Mouse (Mus musculus) granulocyte monocyte progenitor cell, adult 5-6 weeks (primary cell): ENCODE measurements around the gene Sh3bp5. TPM values are rescaled to one million over a fixed set of nuclear protein-coding genes. Genes with fewer than 3 reads are reported as not detected.
"Not testable (repeated sequence)": the region's sequence is repeated elsewhere in the genome, so short reads cannot be mapped to it uniquely, and the experiment has no call there.

Experiments
- ATAC-seq: replicated peaks from 2 replicates; pipeline ENCODE4 v1.8.0; 2016; ENCODE audit warnings: mild to moderate bottlenecking, moderate TSS enrichment, inconsistent platforms; ENCODE audit not compliant: poor library complexity, severe bottlenecking
- total RNA-seq, 2 experiments: library from RNA; stranded (forward) in 1 of 2; stranded (reverse) in 1 of 2; fragments of 200-712, 200-1000 nt in 1 of 2; fragments of >200 nt in 1 of 2; fragmentation: Nextera tagmentation in 1 of 2; gene quantifications; 2 replicates each; pipeline ENCODE4 v1.2.3; 2014 to 2017

Gene Sh3bp5
- total RNA-seq (2014; fragmentation: Nextera tagmentation), result 5.0 and 6.3 TPM in 2 replicates
- 2.7 and 2.8 TPM in 2 replicates for total RNA-seq (2017)

DNA sequence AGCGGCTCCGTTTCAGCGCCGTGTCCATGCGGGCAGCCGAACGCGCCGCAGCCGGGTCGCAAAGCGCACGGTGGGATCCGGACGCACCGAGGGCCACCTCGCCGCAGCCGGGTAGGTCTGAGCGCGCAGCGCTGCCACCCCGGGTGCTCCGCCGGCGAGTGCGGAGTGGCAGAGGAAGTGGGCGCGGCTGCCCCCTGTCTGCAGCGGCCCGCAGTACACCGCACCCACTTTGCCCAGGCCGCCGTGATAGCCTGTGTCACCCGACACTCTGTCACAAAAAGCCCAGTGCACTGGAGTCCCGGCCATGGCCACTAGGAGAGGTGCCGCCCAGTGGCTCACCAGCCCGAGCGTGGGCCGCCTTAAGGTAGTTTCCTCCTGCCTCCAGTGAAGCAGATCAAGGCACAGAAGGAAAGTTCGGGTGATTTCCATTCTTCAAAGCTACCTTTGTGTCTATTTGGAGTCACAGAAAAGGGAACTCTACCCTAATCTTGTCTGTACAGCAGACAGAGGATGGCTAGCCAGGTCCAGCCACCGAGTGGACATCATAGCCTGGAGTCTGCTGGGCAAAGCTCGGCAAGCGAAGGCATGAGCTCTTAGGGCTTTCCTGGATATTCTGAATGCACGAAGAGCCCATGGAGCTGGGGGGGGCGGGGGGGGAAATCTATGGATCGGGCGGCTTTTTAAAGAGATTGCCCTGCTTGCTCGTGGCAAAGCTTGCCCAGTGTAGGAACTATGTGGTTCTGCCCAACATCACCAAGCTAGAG lies at the start of gene Sh3bp5:
Gene Sh3bp5, minus strand, starts transcription at position 149 of the 764 bp plus-strand sequence.
- ATAC-seq, result peak; percentile 96

DNA sequence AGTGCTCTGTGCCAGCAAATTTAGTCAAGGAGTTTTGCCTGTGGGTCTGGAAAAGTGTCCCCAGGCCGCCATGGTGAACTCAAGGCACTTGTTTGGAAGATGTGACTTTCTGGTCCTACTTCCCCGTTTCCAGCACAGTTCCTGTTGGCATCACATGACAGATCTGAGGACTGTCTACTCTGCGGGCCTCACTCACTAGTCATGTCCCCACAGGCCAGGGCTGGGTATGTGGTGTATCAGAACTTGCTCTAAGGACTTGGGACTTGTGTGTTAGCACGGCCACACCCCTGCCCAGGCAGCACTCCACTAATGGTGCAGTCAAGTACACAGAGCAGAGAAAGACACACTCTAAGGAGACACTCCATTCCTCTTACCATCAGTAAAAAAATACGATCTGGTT lies 46.5 kb upstream of the Sh3bp5 start:
- peak; percentile 58 for ATAC-seq

- ATAC-seq, result no peak
Observed at GRCm38 (mm10) chr14:31473297-31473696, 37.4 kb upstream of the Sh3bp5 start.

- ATAC-seq, result peak; percentile 59
Observed at GRCm38 (mm10) chr14:31472451-31473061, 36.7 kb upstream of the Sh3bp5 start.

DNA sequence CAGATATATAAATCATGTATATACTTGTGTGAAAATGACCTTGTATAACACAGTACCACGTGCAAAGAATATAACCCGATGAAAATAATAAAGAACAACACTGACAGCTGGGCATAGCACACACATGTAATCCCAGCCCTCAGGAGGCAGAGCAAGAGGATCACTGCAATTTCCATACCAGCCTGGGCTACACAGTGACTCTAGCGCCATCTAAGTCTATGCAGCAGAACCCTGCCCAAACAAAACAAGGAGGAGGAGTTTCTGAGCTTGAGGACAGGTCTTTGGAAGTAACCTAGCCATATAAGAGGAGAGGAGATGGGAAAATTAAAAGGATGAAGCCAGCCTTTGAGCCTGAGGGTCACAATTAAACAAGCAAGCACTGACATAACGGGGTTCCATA lies 33.8 kb upstream of the Sh3bp5 start:
- no peak for ATAC-seq

GRCm38 (mm10) chr14:31464176-31464575 lies 28.3 kb upstream of the Sh3bp5 start:
- no peak for ATAC-seq

GRCm38 (mm10) chr14:31462886-31463285 lies 27.0 kb upstream of the Sh3bp5 start:
- ATAC-seq, result no peak

- ATAC-seq, result not testable (repeated sequence)
Observed at GRCm38 (mm10) chr14:31462226-31462625, 26.3 kb upstream of the Sh3bp5 start.

DNA sequence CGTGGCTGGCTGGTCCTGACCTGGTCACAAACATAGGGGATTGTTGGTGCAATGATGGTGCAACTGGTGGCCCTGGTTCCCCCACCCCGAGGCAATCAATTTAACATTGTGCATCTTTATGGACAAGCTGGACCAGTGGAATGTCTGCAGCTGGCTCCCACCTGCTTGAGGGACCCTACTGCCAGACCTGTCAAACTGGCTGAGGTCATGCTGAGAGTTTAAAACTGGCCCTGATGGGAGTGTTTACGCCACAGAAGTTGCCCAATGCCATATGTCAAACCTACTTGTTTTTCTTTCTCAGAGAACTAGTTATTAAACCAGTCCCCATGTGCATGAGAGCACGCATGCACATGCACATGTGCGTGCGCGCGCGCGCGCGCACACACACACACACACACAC lies 22.1 kb upstream of the Sh3bp5 start:
- no peak for ATAC-seq

DNA sequence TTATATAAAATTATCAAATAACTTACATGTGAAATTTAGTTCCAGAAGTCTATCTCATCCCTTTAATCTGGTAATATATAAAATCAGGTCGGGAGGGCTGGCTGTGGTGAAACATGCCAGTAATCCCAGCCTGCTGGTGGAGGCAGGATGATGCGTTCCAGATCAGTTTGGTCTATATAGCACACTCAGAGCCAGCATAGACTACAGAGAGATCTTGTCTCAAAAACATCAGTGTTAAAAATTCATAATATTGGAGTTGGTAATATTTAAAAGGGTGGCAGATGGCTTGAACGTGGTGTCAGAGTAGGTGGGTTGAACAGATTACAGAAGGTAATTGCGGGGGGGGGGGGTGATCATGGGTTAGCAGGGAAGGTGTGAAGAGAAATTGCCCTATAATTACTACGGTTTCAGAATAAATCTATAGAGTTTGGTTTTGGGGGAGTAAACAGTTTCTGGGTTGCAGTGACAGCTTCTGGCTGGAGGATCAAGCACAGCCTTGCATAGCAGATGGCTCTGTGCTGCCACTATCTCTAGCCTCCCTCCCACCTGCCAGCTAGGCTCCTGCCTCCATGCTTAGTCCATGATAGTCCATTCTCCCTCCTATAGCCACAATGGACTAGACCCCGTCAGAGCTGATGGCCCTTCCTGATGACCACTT lies 20.3 kb upstream of the Sh3bp5 start:
- no peak for ATAC-seq

DNA sequence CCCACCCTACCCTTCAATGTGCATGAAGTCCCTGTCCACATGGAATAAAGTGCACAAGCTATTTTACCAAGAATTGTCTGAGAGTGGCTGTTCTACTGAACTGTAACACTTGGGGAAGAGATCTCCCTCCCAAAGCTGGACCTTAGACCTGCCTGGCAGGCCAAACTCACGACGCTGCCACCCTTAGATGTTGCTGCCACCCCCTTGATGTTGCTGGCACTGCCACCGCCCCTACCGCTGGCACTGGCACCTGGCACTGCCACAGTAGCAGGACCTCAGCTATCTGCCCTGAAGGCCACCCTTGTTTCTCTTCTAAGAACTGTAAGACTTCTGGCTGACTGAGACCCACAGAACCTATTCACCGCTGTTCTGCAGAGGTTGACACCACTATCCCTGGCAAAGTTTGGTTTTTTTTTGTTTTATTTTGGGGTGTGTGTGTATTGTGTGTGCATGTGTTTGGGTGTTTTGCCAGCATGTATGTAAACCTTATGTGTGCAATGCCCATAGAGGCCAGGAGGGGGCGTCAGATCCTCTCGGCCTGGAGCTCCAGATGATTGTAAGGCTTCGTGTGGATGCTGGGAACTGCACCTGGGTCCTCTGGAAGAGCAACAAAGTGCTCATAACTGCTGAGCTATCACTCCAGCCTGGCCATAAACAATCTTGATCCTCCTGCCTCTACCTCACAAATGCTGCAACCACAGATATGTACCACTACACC lies 19.1 kb upstream of the Sh3bp5 start:
- ATAC-seq, result no peak

DNA sequence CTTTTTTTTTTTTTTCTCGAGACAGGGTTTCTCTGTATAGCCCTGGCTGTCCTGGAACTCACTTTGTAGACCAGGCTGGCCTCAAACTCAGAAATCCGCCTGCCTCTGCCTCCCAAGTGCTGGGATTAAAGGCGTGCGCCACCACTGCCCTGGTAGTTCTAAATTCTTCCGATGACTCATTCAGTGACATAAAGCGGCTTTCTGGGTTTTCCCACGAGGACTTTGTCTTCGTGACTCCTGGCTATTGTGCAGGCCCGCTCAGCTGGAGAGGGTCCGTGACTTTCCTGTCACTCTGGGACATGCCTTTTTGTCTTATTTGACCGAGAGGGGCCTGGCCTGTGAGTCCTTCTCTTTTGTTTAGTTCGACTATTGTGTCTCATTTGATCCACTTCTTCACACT lies 18.1 kb upstream of the Sh3bp5 start:
- ATAC-seq, result not testable (repeated sequence)

DNA sequence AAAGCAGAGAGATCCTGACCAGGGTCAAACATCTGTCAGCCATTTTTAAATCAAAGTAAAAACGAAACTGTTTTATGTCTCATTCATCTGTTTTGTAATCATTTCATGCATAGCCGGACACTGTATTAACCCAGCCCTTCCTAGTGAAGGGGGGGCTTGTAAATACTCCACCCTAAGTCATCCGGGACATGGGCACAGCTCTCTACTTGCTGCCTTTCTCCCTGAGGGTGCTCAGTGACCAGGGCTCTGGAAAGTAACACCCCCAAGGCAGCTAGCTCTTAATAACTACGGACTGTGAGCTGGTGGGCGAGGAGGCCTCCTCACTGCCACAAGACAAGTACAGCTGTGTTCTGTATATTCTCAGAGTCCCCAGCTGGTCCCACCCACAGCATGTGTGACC lies 13.1 kb upstream of the Sh3bp5 start:
- no peak for ATAC-seq

DNA sequence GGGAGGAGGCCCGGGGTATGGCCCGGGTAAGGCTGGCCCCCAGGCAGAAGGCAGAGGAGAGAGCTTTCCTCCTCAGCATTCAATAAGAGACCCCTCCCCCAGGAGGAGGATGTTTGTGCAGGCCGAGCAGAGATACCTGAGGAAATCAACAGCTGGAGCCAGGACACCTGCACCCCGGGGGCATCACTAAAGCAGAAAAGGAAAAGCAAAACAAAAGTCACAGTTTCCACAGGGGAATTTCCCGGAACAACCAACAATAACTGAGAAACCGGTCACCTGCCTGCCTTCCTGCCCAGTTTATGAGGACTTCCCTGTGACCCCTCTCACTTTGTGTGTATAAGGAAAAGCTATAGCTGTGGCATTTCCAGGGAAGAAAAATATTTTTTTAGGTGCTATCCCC lies 7.7 kb upstream of the Sh3bp5 start:
- ATAC-seq, result no peak

- no peak for ATAC-seq
Observed at GRCm38 (mm10) chr14:31440725-31441124, 4.8 kb upstream of the Sh3bp5 start.

DNA sequence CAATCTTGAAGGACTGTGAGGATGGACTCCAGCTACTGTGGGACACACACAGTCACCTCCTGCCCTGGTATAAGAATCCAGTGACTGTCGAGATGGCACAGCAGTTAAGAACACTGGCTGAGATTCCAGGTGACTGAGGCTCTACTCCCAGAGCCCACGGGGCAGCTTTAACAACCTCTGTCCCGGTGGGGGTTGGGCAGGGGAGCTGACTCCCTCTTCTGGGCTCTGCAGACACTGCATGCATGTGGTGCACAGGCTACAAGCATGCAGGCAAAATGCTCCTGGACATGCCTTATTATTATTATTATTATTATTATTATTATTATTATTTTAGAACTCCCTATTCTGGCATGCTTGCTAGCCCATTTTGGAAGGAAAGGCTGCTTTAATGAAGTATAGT lies 4.4 kb upstream of the Sh3bp5 start:
- no peak for ATAC-seq

GRCm38 (mm10) chr14:31439279-31439678 lies 3.4 kb upstream of the Sh3bp5 start:
- ATAC-seq, result no peak

DNA sequence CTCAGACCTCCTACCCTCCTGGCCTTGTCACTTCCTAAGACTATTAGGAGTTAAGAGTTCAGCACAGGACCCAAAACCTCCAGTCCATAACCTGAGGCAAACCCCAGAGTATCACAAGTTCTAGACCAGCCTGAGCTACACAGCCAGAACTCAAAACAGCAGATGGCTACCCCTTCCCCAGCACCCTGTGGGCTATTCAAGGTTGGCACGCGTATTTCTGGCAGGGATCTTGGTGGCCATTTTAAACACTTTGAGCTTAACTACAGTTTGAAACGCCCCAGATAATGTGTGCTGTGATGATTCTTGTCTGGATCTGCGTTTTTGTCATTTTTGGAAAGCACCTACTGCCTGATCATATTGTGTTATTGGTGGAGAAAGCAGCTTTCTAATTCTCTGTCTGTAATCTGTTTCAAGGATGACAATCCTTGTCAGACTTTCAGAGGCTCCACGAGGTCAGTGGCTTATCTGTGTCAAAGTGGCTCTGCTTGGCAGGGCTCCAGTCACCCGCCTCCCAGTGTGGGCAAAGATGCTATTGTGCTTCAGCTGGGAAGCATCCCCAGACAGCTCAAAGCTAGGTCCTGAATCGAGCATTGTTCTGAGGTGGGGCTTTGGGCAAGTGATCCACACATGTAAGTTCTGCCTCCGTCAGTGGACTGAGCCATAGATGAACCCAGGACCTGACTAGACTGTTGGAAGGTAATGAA lies 2.1 kb upstream of the Sh3bp5 start:
- no peak for ATAC-seq

GRCm38 (mm10) chr14:31435018-31435915 lies 611 bp downstream of the Sh3bp5 start:
- ATAC-seq, result no peak
